Mouse (Mus musculus) liver, adult (tissue): ENCODE data around the gene Rnf111.

Source experiments
- GATA4 ChIP-seq: IDR thresholded peaks from 2 replicates; pipeline ENCODE4 v1.6.1; 2014; ENCODE audit warnings: mild to moderate bottlenecking, low read length; ENCODE audit not compliant: insufficient replicate concordance

Gene Rnf111

GRCm38 (mm10) chr9:70503626-70504041, at the start of gene Rnf111:
Gene Rnf111, minus strand, starts transcription at chr9:70503725.
- no peak for TF ChIP-seq GATA4

- no peak for TF ChIP-seq GATA4
Observed at GRCm38 (mm10) chr9:70551524-70551923, 48.0 kb upstream of the Rnf111 start.

GRCm38 (mm10) chr9:70548304-70548703, 44.8 kb upstream of the Rnf111 start:
- TF ChIP-seq GATA4, result no peak

GRCm38 (mm10) chr9:70544831-70545230, 41.3 kb upstream of the Rnf111 start:
- TF ChIP-seq GATA4, result no peak

GRCm38 (mm10) chr9:70543985-70544384, 40.5 kb upstream of the Rnf111 start:
- no peak for TF ChIP-seq GATA4

GRCm38 (mm10) chr9:70543048-70543880, 39.7 kb upstream of the Rnf111 start:
- TF ChIP-seq GATA4, result no peak

- TF ChIP-seq GATA4, result no peak
Observed at GRCm38 (mm10) chr9:70542305-70543041, 38.9 kb upstream of the Rnf111 start, which contains the start of gene Sltm. Gene Sltm, plus strand, starts transcription at chr9:70542754.

GRCm38 (mm10) chr9:70541584-70541983, 38.1 kb upstream of the Rnf111 start:
- no peak for TF ChIP-seq GATA4

- no peak for TF ChIP-seq GATA4
Observed at GRCm38 (mm10) chr9:70533328-70533727, 29.8 kb upstream of the Rnf111 start.

GRCm38 (mm10) chr9:70524366-70524765, 20.8 kb upstream of the Rnf111 start:
- TF ChIP-seq GATA4, result no peak

GRCm38 (mm10) chr9:70523813-70524212, 20.3 kb upstream of the Rnf111 start:
- TF ChIP-seq GATA4, result no peak

- no peak for TF ChIP-seq GATA4
Observed at GRCm38 (mm10) chr9:70520651-70521050, 17.1 kb upstream of the Rnf111 start.

- TF ChIP-seq GATA4, result no peak
Observed at GRCm38 (mm10) chr9:70511681-70512080, 8.2 kb upstream of the Rnf111 start.

GRCm38 (mm10) chr9:70510998-70511583, 7.6 kb upstream of the Rnf111 start:
- no peak for TF ChIP-seq GATA4

- no peak for TF ChIP-seq GATA4
Observed at GRCm38 (mm10) chr9:70509906-70510525, 6.5 kb upstream of the Rnf111 start.
